Mouse (Mus musculus): ENCODE data around the gene Mylk2. TPM values are rescaled to one million over a fixed set of nuclear protein-coding genes. Genes with fewer than 3 reads are reported as not detected.

The Mylk2 gene
- total and polyA plus RNA-seq, 3 experiments = 0.47 to 2.4 (median 1.3) TPM

GRCm38 (mm10) chr2:152880898-152881297, 30.3 kb upstream of the Mylk2 start:
- H3K9me3 ChIP-seq (replicated peaks; ENCODE audit: low read length) = no peaks in the 10 kb centered on the region
- no peak overlapping the region for H3K4me3 ChIP-seq (replicated peaks in 1 of 3; ENCODE audit: low read depth in 2 of 3, low read length in 2 of 3, poor library complexity in 1 of 3)
- peaks cover 0 to 9% of the 10 kb centered on the region in 2 experiments; a peak in 2 of 4 replicates for H3K4me1 ChIP-seq (ENCODE audit: control insufficient read depth in 1 of 2, insufficient read depth in 2 of 2)
- no peak overlapping the region for H3K27ac ChIP-seq (ENCODE audit: insufficient read depth, low read depth)
- peak; percentile 35 for DNase-seq (ENCODE audit: extremely low read depth)
- peaks cover 70 to 92% of the 10 kb centered on the region in 2 experiments for H3K36me3 ChIP-seq (replicated peaks in 1 of 2; ENCODE audit: control insufficient read depth in 1 of 2, insufficient read depth in 1 of 2, low read length in 1 of 2)
- H3K4me2 ChIP-seq (ENCODE audit: insufficient read depth, low read depth, poor library complexity, severe bottlenecking) = no peak overlapping the region
- no peaks in the 10 kb centered on the region for H3K27me3 ChIP-seq (replicated peaks)
- no peak overlapping the region for H3K9ac ChIP-seq (ENCODE audit: insufficient read depth, low read depth)
- TF ChIP-seq SMC3 (IDR thresholded peaks at IDR 0.05; ENCODE audit: low read depth, low read length) = no peak
- no peak for TF ChIP-seq MEF2A (IDR thresholded peaks at IDR 0.05; ENCODE audit: borderline replicate concordance, low read depth, low read length)
- TF ChIP-seq POLR2A (IDR thresholded peaks at IDR 0.05; ENCODE audit: low read depth, low read length) = no peak
- TF ChIP-seq IRF4 (IDR thresholded peaks at IDR 0.05; ENCODE audit: low read depth, low read length) = no peak
- in situ Hi-C loops (cut with MboI; ENCODE audit: low pct_ligation_motif_present, low pct_unique_long_range_greater_than_20kb, low sequenced_read_pairs) (no loop called here), dilution Hi-C loops (cut with MboI; ENCODE audit: extremely low pct_ligation_motif_present, extremely low pct_unique_long_range_greater_than_20kb, low sequenced_read_pairs) (no loop called here)
- no peaks in the 10 kb centered on the region for H3K79me2 ChIP-seq (replicated peaks; ENCODE audit: control insufficient read depth, extremely low read depth, insufficient read depth, poor library complexity, severe bottlenecking)

GRCm38 (mm10) chr2:152884101-152884645, 27.0 kb upstream of the Mylk2 start:
- H3K4me1 ChIP-seq (ENCODE audit: control insufficient read depth in 1 of 2, insufficient read depth in 2 of 2) = peaks cover 0 to 9% of the 10 kb centered on the region in 2 experiments; a peak in 2 of 4 replicates
- TF ChIP-seq SIN3A (IDR thresholded peaks at IDR 0.05; ENCODE audit: low read length) (no peak), SMC3 (IDR thresholded peaks at IDR 0.05; ENCODE audit: low read depth, low read length) (no peak), IRF4 (IDR thresholded peaks at IDR 0.05; ENCODE audit: low read depth, low read length) (no peak), NELFE (IDR thresholded peaks at IDR 0.05; ENCODE audit: low read depth, low read length) (no peak), POLR2A (IDR thresholded peaks at IDR 0.05; ENCODE audit: low read depth, low read length) (no peak), ELF1 (IDR thresholded peaks at IDR 0.05; ENCODE audit: low read depth, low read length) (no peak), JUN (IDR thresholded peaks at IDR 0.05; ENCODE audit: insufficient read depth, low read depth, low read length) (no peak), PAX5 (IDR thresholded peaks at IDR 0.05; ENCODE audit: low read length) (no peak)
- no peak overlapping the region for H3K4me3 ChIP-seq (replicated peaks in 1 of 3; ENCODE audit: low read depth in 2 of 3, low read length in 2 of 3, poor library complexity in 1 of 3)
- H3K27ac ChIP-seq (ENCODE audit: insufficient read depth, low read depth) = no peak overlapping the region; the same call in 1 of the 2 replicates
- no peak overlapping the region for H3K9ac ChIP-seq (ENCODE audit: insufficient read depth, low read depth)
- DNase-seq (ENCODE audit: extremely low read depth) = no peak
- no peaks in the 10 kb centered on the region for H3K27me3 ChIP-seq (replicated peaks)
- H3K36me3 ChIP-seq (replicated peaks in 1 of 2; ENCODE audit: control insufficient read depth in 1 of 2, insufficient read depth in 1 of 2, low read length in 1 of 2) = peaks cover 79 to 96% of the 10 kb centered on the region in 2 experiments
- dilution Hi-C loops (cut with MboI; ENCODE audit: extremely low pct_ligation_motif_present, extremely low pct_unique_long_range_greater_than_20kb, low sequenced_read_pairs) = no loop called here
- H3K4me2 ChIP-seq (ENCODE audit: insufficient read depth, low read depth, poor library complexity, severe bottlenecking) = no peak overlapping the region
- in situ Hi-C loops (cut with MboI; ENCODE audit: low pct_ligation_motif_present, low pct_unique_long_range_greater_than_20kb, low sequenced_read_pairs) = no loop called here
- no peaks in the 10 kb centered on the region for H3K9me3 ChIP-seq (replicated peaks; ENCODE audit: low read length)
- no peaks in the 10 kb centered on the region; the same call in 1 of the 2 replicates for H3K79me2 ChIP-seq (replicated peaks; ENCODE audit: control insufficient read depth, extremely low read depth, insufficient read depth, poor library complexity, severe bottlenecking)

DNA sequence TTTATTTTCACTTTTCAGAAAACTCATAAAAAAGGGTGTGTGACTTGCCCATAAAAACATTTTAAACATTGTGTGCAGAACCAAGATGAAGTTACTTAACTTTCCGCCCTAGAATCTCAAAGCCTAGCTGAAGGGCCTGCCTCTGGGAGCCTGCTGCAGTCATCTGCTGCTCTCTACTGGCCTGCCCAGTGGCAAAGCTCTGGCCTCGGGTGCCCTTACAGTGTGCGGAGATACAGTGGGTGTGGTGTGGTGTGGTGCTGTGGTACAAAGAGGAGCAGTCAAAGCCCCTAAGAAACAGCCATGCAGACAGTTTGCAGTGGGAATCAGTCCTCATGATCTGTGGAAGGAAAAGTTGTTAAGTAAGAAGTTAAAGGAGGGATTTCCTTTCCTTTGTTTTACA, 23.9 kb upstream of the Mylk2 start:
- DNase-seq (ENCODE audit: extremely low read depth) = no peak
- dilution Hi-C loops (cut with MboI; ENCODE audit: extremely low pct_ligation_motif_present, extremely low pct_unique_long_range_greater_than_20kb, low sequenced_read_pairs) (no loop called here), in situ Hi-C loops (cut with MboI; ENCODE audit: low pct_ligation_motif_present, low pct_unique_long_range_greater_than_20kb, low sequenced_read_pairs) (no loop called here)
- Histone ChIP-seq H3K4me3 (replicated peaks in 1 of 3; ENCODE audit: low read depth in 2 of 3, low read length in 2 of 3, poor library complexity in 1 of 3) (no peak overlapping the region), H3K27me3 (replicated peaks) (no peaks in the 10 kb centered on the region), H3K9ac (ENCODE audit: insufficient read depth, low read depth) (no peak overlapping the region), H3K27ac (ENCODE audit: insufficient read depth, low read depth) (no peak overlapping the region), H3K9me3 (replicated peaks; ENCODE audit: low read length) (no peaks in the 10 kb centered on the region), H3K79me2 (replicated peaks; ENCODE audit: control insufficient read depth, extremely low read depth, insufficient read depth, poor library complexity, severe bottlenecking) (no peaks in the 10 kb centered on the region; the same call in 1 of the 2 replicates), H3K36me3 (replicated peaks in 1 of 2; ENCODE audit: control insufficient read depth in 1 of 2, insufficient read depth in 1 of 2, low read length in 1 of 2) (peaks cover 78 to 93% of the 10 kb centered on the region in 2 experiments), H3K4me1 (ENCODE audit: control insufficient read depth in 1 of 2, insufficient read depth in 2 of 2) (no peaks in the 10 kb centered on the region), H3K4me2 (ENCODE audit: insufficient read depth, low read depth, poor library complexity, severe bottlenecking) (no peak overlapping the region)
- no peak for TF ChIP-seq CHD2 (IDR thresholded peaks at IDR 0.05; ENCODE audit: low read length)
- TF ChIP-seq MEF2A (IDR thresholded peaks at IDR 0.05; ENCODE audit: borderline replicate concordance, low read depth, low read length) = no peak
